ENCODE assay signal across 14 mouse cellular contexts in the genomic region with DNA sequence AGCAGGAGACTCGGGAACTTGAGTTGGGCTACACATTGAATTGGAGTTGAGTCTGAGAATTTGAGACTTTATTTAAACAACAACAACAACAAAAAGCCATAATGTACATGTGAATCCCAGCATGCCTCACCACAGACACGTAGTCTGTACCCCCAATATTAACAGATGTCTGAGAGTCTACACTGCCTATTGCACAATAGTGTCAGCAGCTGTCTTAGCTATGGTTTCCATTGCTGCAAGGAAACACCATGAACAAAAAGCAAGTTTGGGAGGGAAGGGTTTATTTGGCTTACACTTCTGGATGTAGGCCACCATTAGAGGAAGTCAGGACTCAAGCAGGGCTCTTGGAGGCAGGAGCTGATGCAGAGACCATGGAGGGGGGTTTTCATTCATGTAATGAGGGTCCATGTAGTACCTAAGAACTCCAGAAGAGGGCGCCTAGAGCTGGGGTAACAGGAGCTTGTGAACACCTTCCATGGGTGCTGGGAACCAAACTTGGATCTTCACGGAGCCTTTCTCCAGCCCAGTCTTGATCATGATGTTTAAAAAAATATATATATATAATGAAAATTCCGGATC. TPM values are rescaled to one million over a fixed set of nuclear protein-coding genes. Genes with fewer than 3 reads are reported as not detected.
DNase-seq lines count a peak whose midpoint lies in the region; TF ChIP-seq lines count a peak whose summit lies in the region.
"Had no signal": no experiment of that assay in that cellular context is flagged by ENCODE, and none has a peak within 500 bp of the region (broad histone marks: within the 10 kb centered on the region; RNA-seq: fewer than 3 reads in every experiment).

No protein-coding gene starts in this region.

- in situ Hi-C loops in ES-E14 (cut with MboI; ENCODE audit: low sequenced_read_pairs in 2 of 2, unreplicated experiment in 2 of 2), result no loop called here

- DNase-seq in layer of hippocampus, adult 2 months (ENCODE audit: low spot score in 2 of 2), result no peak
- DNase-seq in layer of hippocampus, adult 11-12 months (ENCODE audit: low spot score), result no peak
- peak; percentile 31 for DNase-seq in 416B (ENCODE audit: low read depth)
- peak; percentile 54 for DNase-seq in ES-E14 (ENCODE audit: low read depth, low spot score)
- DNase-seq in naive thymus-derived CD4-positive, alpha-beta T cell, adult 2 months (ENCODE audit: low read depth), result peak; percentile 38
- DNase-seq in frontal cortex, postnatal 36 days (ENCODE audit: low spot score in 2 of 2), result no peak
- no peak for DNase-seq in lung, postnatal 36 days
- DNase-seq: adrenal gland, adult 2 months; embryo, embryonic 11 days; kidney, adult 2 months; layer of hippocampus, adult 9-11 months; right cerebral cortex, postnatal 25 days had no signal

- H3K36me3 ChIP-seq in ES-E14 (ENCODE audit: control insufficient read depth, insufficient read depth, low read length, poor library complexity, severe bottlenecking), result no peaks in the 10 kb centered on the region
- H3K36me3 ChIP-seq: heart, embryonic 10.5 days; limb, embryonic 10.5 days had no signal

- no peaks in the 10 kb centered on the region for H3K9me3 ChIP-seq in ES-E14 (ENCODE audit: control insufficient read depth, insufficient read depth, low read depth, low read length)
- H3K9me3 ChIP-seq: heart, embryonic 10.5 days; limb, embryonic 10.5 days had no signal

- H3K4me1 ChIP-seq in ES-E14 (ENCODE audit: control insufficient read depth in 2 of 2, insufficient read depth in 2 of 2, low read length in 2 of 2, poor library complexity in 1 of 2), result no peaks in the 10 kb centered on the region
- H3K4me1 ChIP-seq: heart, embryonic 10.5 days; limb, embryonic 10.5 days had no signal

- peak; percentile 57 for TF ChIP-seq CTCF in layer of hippocampus, adult 2 months (conservative IDR thresholded peaks at IDR 0.05)

- no peak overlapping the region for H3K9ac ChIP-seq in ES-E14 (ENCODE audit: insufficient read depth, low read depth, low read length, poor library complexity, severe bottlenecking)

- H3K4me3 ChIP-seq in layer of hippocampus, adult 2 months, result no peak overlapping the region
- no peak overlapping the region for H3K4me3 ChIP-seq in ES-E14 (ENCODE audit: insufficient read depth in 1 of 2, low read depth in 1 of 2, low read length in 2 of 2, poor library complexity in 1 of 2, severe bottlenecking in 1 of 2)
- H3K4me3 ChIP-seq: heart, embryonic 10.5 days; limb, embryonic 10.5 days had no signal

- no peak overlapping the region for H3K27ac ChIP-seq in layer of hippocampus, adult 2 months
- no peak overlapping the region for H3K27ac ChIP-seq in ES-E14 (ENCODE audit: insufficient read depth, low read depth, low read length, poor library complexity, severe bottlenecking)
- H3K27ac ChIP-seq: heart, embryonic 10.5 days; limb, embryonic 10.5 days had no signal

TF ChIP-seq in ES-E14, 5 proteins besides CTCF, POLR2A, EP300 and RAD21:
- TF ChIP-seq HCFC1 (IDR thresholded peaks at IDR 0.05; ENCODE audit: borderline replicate concordance, insufficient read depth, low read length), result no peak
- peak; percentile 33; the same call in 1 of the 2 replicates for TF ChIP-seq ZC3H11A (IDR thresholded peaks at IDR 0.05; ENCODE audit: borderline replicate concordance, low read depth, low read length)
- TF ChIP-seq ZNF384 (IDR thresholded peaks at IDR 0.05; ENCODE audit: low read depth, low read length), result no peak
- no peak for TF ChIP-seq CHD2 (IDR thresholded peaks at IDR 0.05; ENCODE audit: low read depth, low read length)
- no peak for TF ChIP-seq MAFK (IDR thresholded peaks at IDR 0.05; ENCODE audit: insufficient read depth, low read depth, low read length)

RNA-seq across cellular contexts. Expression of gene Gm10031, which starts 18.8 kb away (rescaled TPM):
- 10 to 100 TPM; 40.4 to 44.5 TPM for total RNA-seq in layer of hippocampus, adult 2 months (2021)
- total RNA-seq in ES-E14 (2012; rRNA removed), result 19.4 and 20.3 TPM in 2 replicates

RNA-seq across cellular contexts. Expression of gene Soat1, which starts 30.9 kb away (rescaled TPM):
- 10 to 100 TPM; 49.3 to 55.9 TPM for total RNA-seq in layer of hippocampus, adult 2 months (2021)
- 62.4 and 73.9 TPM in 2 replicates for total RNA-seq in ES-E14 (2012; rRNA removed)

RNA-seq across cellular contexts. Expression of gene Abl2, which starts 53.6 kb away (rescaled TPM):
- 10 to 100 TPM; 87.4 to 88.2 TPM for total RNA-seq in layer of hippocampus, adult 2 months (2021)
- total RNA-seq in ES-E14 (2012; rRNA removed), result 41.1 and 42.3 TPM in 2 replicates

Comparison
In these comparisons a context has a peak if more than half of its experiments do, and no peak if none do; other contexts are left out.
1. DNase-seq: peak in 416B (single experiment), ES-E14 (single experiment) and naive thymus-derived CD4-positive, alpha-beta T cell, adult 2 months (single experiment); none in layer of hippocampus, adult 2 months (0 of 2), layer of hippocampus, adult 11-12 months (single experiment), frontal cortex, postnatal 36 days (0 of 2) and lung, postnatal 36 days (single experiment).